Mouse (Mus musculus): ENCODE data around the gene Apoa1.

DNA sequence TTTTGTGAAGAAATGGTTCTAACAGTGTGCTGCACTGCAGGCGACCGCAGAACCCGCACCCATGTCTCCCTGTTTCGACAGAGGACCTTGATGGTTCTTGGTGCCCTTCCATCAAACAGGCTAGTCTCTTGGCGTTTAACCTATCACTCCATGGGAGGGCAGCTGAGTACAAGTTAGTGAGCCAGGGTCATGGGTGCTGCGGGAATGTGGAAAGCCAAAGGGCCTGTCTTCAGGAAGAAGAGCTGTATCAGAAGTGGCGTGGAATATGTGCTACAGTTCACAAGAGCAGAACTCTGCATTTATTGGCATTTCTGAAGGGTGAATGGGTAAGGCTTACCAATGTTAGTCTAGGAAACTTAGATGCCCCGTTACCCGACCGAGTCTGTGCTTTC, 13.4 kb upstream of the Apoa1 start:
- no peak for TF ChIP-seq POLR2A (IDR thresholded peaks at IDR 0.05; ENCODE audit: borderline replicate concordance, low read depth, low read length)
- TF ChIP-seq CTCF (IDR thresholded peaks at IDR 0.05; ENCODE audit: low read depth, low read length), result no peak

All from bone marrow macrophage, adult 2 months (primary cell).